Mouse (Mus musculus) CD4-positive helper T cell, adult 2 months (primary cell): ENCODE results near the gene Gm17482.

Source experiments
- DNase-seq: peaks from one replicate; pipeline ENCODE4 v3.0.0-alpha.2; 2012; ENCODE audit warnings: low read depth, missing footprints, low spot score

Gene Gm17482

GRCm38 (mm10) chr6:115245500-115246058, 18.4 kb downstream of the Gm17482 start:
- no peak for DNase-seq

DNA sequence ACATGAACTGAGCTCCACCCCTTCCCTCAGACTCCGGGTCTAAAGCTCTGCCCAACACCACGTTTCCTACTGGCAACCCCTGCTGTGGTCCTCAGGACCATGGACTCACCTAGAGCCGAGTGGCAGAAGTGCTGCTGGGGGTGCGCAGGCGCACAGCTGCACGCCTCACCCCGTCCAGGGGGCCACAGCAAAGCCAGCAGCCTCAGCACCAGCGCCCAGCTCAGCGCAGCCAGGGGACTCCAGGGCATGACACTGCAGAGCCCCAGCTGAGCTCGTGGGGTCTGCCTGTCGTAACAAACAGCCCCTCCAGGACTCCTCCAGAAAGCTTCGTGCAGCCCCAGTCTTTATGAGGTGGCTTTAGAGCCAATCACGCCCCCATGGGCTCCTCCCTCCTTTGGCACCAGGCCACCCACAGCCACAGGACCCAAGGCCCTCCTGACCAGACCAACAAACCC, 24.4 kb downstream of the Gm17482 start:
- no peak for DNase-seq

DNA sequence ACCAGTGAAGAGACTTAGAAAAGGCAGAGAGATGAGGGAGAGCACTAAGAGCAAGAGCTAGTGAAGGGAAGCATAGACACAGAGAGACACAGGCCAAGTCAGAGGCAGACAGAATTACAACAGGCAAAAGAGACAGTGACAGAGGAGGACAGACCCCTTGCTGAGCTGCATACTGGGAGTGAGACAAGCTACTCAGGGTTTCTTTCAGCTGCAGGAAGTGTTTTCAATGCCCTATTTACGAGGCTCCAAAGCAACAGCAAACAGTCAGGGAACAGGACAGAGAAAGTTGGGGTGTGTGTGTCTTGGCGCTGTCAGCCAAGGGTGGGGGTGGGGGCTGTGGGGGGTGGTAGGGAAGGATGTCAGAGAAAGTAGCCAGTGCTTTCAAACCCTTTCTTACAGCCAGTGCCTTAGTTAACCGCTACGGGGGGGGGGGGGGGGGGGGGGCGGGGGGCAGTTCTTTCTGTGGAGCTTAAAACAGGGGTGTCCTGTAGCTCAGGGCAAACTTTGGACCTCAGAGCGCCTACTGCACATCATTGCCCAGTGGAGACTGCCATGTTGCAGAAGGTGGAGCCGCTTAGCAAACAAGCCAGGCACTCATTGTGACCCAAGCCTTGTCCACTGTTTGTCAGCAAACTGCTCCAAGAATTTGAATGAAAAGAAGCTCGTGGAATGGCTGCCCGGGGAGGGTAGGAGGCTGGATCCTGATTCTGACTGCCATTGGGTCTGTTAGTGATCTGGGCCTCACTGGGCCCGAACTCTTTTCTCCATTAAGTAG, 25.1 kb downstream of the Gm17482 start, which contains the start of gene Timp4:
Timp4 (minus strand) TSS at position 107 of the 775 bp plus-strand sequence.
- DNase-seq, result no peak

DNA sequence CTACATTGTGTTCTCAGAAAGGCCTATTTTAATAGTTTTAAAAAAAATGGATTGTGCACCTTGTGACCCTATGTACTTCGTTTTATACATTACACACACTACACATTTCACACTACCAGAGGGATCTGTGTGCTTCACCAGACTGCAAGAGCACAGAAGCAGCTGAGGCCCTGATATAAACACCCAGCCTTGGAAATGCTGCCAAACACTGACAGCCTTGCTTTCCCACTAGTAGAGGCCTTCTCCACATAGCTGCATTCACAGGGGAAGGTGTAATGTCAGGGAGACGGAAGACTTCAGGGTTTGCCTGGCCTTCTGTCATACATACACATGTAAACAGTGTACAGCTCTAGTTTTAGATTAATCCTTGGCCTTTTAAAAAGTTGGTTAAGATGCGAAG, 28.0 kb downstream of the Gm17482 start:
- no peak for DNase-seq

- no peak for DNase-seq
Measured at GRCm38 (mm10) chr6:115260507-115260906, 33.4 kb downstream of the Gm17482 start.

DNA sequence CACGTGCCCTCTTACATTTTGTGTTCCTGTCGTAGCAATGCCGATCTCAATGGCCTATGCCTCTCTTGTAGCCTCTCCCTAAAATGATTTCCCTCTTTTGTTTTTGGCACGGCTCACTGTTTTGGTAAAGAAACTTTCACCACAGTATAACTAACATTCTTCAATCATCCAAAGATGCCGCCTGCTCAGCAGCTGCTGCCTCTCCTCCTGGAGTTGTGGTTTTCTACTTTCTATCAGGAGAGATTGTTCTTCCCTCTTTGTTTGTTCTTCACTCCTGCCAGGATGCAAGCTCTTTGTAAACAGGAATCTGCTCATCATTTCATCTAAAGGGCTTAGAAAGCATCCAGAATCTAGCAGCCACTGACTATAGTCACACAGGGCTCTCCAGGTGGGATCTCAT, 39.6 kb downstream of the Gm17482 start:
- no peak for DNase-seq

DNA sequence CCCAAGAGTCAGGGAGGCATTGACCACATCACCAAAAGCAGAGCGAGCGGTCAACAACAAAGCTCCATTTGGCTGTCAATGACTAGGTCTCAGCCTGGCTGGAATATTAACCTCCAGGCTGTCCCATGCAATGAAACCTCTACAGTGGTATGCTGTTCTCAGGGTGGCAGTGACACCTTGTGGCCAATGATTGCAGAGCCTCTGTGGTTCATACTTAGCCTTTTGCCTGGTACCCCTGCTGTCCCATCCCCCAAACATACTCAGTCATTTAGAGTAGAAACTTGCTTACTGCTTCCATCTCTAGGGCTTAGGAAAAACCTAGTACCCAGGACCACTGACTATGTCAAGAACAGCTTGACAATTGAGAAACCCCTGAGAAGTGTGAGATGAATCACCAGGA, 40.8 kb downstream of the Gm17482 start:
- no peak for DNase-seq

DNA sequence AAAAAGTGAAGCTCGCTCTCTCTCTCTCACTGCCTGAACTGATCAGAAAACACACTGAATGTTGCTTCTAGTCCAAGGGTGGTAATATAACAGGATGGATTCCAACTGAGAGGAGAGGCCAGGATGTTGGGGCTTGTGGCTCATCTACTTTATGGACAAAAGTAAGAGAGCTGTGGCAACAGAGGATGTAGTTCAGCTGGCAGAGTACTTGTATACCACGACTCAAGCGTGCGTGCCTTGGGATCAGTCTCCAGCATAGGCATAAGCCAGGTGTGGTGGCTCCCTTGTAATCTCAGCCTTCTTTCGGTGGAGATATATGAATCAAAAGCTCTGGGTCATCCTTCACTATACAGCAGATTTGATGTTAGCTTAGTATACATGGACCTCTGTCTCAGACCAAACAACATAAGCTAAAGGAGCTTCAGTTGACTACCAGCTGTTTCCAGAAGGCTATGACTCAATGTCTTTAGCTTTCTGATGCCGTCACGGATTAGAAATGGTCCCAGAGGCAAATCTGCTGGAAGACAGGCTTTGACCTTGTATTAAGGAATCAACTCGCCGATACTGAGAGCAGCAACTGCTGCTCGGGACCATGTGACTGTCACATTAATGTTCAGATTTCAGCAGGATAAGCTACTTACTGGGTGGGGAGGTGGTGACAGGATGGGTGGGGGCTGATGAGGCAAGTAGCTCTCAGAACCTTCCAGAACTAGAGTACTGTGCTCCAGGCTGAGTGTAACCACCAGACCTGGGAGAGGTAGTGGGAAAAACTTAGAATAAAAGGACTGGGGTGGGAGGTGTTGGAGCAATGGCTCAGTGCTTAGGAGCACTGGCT, 41.6 kb downstream of the Gm17482 start:
- DNase-seq, result no peak

DNA sequence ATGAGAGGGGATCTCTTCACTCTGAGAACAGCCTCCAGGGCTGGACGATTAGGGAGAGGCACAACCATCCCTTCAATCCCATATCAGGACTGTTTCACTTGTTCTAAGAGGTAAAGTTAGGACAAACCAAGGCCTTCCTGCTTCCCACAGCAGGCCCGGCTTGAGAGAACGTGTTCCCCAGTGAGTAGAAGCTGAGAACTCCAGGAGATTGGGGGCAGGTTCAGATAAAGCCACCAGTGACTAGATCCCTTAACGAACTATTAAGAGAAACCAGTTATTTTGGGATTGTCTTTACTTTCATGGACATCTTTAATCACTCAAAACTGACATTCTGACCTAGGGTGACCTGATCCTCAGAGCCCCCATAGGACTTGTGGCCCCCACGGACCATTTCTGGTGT, 42.4 kb downstream of the Gm17482 start:
- no peak for DNase-seq

- no peak for DNase-seq
Measured at GRCm38 (mm10) chr6:115270085-115270484, 42.9 kb downstream of the Gm17482 start.

DNA sequence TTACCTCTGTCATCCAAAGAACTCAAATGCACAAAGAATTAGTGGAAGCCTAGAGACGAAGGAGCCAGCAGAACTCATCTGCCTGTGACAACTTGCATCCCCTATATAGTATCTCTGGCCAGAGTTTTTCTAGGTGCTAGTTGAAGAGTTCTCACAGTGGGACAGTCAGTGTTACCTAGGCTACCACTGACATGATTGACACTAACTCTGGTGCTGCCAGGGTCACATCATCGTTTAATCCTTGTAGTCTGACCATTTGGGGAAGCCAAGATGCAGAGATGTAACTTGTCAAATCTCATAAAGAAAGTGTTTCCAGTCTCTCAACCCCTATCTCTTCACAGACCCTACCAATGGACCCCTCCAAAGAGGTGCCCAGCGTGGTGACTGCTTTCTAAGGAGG, 44.2 kb downstream of the Gm17482 start:
- no peak for DNase-seq

DNA sequence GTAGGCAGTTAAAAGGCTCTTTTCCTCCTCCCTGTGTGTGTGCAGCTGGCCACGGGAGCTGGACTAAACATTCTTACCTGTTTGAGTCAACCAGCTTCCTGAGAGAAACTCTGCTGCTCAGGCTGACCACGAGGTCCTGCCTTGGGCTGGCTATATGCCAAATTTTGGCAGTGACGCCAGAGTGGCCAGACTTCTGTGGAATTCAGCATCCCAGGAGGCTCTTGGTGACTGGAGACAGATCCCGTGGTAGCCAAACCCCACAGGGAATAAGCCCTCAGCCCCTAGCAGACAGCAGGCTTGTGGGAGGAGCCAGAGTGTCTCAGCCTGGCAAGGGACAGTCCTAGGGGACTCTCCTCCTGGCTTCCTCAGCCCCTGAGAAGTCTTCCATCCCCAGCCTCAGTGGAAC, 44.7 kb downstream of the Gm17482 start:
- no peak for DNase-seq

DNA sequence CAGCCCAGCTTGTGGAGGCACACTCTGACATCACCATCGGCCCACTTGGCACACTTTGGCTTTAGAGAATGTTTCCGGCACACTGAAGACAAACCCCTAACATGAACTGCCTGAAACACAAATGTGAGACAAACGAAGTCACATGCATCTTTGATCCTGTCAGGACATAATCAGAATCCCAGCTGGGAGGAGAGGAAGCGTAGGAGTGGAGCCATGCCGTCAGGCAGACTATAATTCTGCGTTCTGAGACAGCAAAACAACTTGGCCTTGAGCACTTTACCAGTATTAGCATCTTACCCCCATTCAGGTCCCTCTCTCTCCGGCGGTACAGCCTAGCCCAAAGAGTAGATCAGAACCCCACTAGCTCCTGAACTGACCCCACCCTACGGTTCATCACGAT, 46.2 kb downstream of the Gm17482 start:
- DNase-seq, result no peak

- no peak for DNase-seq
Measured at GRCm38 (mm10) chr6:115274705-115275104, 47.6 kb downstream of the Gm17482 start.

DNA sequence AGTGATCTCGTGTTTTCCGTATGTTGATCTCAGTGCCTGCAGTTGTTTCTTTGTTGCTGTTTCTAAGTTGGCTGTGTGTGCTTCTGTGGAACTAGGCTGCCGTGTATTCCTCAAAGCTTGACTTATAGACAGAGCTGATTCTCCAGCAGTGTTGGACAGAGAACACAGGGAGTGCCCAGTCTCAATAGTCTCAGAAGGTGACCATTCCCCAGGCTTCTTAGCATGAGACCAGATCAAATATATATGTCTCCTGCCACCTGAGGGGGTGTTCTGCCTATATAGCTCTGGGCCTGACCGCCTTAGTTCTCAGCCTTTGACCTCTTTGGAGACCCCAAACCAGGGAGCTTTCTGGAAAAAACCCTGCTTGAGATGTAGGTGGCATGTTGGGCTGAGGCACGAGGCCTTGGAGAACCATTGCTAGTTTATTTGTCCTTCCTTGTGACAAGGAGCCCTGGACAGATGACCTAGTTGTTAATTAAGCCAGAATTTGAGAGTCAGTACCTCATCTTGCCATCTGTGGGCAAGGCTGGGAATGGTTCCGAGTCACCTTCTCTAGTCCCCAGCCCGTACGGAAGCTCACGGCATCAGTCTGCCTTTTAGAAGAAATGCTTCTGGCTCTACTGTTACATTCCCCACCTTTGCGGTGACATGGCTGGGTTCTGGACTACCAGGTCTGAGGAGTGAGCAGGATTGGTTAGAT, 48.1 kb downstream of the Gm17482 start:
- DNase-seq, result no peak

DNA sequence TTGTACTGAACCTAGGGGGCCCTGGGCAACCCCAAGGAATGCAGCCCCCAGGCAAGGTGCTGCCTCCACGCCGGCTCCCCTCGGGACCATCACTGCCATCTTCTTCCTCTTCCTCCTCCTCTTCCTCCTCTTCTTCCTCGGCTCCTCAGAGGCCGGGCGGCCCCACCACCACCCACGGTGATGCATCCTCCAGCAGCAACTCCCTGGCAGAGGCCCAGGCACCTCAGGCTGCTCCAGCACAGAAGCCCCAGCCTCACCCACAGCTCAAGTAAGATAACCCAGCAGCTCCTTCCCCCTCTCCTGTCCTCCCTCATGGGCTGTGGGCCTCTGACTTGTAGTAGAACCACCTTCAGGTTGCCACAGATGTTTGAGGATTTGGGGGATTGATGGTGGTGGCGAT, 50.9 kb downstream of the Gm17482 start:
- no peak for DNase-seq

DNA sequence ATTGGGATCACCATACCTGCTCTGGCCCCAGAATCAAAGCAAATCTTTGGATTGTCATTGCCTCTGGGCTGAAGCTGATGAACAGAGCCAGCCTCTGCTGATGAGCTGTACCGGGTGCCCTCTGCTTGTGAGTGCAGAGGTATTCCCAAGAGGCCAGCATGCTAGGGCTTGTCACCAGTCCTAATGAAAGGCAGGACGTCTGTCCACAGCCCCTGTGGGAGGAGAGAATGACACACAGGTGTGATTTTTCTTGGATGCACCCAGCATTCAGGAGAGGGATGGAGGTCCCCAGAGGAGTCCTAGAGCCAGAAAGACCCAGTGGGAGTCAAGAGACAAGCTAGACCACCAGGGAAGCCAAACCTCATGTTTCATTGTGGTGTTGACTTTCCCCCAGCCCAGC, 52.5 kb downstream of the Gm17482 start:
- no peak for DNase-seq

DNA sequence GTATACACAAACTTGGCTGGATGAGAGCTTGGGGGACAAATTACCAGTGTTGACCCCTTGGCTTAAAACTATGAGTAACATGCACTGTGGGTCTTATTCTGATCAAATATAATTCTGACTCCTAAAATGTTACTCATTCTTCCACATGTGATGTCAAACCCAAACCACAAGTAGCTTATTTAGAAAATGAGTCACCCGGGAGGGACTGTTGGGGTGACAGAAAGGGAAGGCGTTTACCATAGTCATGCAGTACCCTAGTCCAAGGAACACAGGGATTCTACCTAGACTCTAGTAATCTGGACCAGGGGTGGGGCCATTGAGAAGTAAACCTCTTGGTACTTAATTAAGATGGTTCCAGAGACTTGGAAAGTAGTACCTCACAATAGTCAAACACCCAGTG, 57.0 kb downstream of the Gm17482 start:
- DNase-seq, result no peak

DNA sequence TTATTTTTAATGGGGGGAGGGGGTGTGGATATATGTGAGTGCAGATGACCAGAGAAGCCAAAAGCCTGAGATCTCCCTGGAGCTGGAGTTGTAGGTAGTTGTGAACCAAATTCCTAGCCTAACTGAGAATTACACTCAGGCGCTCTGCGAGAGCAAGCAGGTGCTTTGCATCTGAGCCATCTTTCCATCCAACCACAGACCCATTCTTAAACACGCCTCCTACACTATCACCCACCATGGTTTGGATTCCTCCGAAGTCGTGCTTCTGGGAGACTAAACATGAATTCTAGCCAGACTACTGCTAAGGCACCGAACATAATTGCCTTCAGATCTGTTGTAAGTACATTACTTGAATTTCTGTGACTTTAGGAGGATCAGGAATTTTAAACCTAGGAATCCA, 59.3 kb downstream of the Gm17482 start:
- DNase-seq, result no peak

GRCm38 (mm10) chr6:115288223-115288622, 61.1 kb downstream of the Gm17482 start:
- no peak for DNase-seq

DNA sequence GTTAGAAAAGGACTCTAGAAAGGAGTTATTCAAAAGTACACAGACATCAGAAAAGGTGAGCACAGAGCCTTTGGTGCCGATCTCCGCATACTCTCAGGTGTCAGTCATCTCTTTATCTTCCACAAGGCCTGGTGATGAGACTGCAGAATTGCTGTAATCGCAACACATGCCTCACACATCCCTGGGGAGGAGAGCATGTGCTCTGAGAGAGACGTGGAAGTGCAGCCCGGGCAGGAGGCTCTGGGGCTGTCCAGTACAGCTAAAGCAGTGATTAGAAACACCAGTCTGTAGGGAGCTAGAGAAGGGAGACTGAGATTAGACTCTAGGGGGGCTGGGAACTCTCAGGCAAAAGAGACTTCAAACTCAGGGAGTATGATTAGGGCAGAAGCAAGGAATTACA, 63.4 kb downstream of the Gm17482 start:
- no peak for DNase-seq

- no peak for DNase-seq
Measured at GRCm38 (mm10) chr6:115291068-115291467, 63.9 kb downstream of the Gm17482 start.
